Mouse (Mus musculus) thymus, adult 18-20 months (tissue): ENCODE measurements at regions not wholly inside any gene's neighbourhood (a gene's known extent, or its start where the extent isn't known, plus 50 kb on each side); places are given as distances from the start of the nearest gene placed in this dataset.

Experiments
- DNase-seq, 2 experiments: peaks; one replicate each; pipeline ENCODE4 v3.0.0; 2022; ENCODE audit warnings: mixed read lengths in 2 of 2

DNA sequence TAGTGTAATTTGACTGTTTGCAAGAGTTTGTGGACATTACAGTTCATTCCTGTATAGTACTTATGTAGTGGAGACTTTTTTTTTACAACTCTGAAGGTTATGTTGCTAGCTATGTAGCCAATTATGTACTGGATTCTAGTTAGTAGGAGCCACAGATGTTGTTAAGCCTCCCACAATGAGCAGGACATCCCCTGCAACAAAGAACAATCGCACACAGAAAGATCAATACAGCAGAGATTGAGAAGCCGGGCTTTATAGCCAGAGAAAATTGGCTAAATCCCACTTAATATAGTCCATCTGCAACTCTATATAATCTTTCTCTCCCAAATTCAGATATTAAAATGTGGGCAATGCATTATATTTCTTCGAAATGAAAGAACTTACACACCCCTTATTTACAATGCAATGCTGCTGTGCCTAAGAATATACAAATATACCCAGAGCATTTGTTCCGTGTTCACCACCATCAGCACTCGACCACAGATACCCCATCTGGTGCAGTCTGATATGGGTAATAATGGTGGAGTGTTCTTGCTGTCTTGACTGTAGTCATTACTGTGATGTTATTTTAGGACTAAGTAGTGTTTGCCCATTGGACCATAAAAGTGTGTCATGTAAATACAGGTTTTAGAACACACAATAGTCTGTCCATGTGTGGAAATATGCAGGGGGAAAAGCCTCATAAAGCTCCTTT lies 1351.9 kb upstream of the Zeb2 start:
- no peak for DNase-seq

DNA sequence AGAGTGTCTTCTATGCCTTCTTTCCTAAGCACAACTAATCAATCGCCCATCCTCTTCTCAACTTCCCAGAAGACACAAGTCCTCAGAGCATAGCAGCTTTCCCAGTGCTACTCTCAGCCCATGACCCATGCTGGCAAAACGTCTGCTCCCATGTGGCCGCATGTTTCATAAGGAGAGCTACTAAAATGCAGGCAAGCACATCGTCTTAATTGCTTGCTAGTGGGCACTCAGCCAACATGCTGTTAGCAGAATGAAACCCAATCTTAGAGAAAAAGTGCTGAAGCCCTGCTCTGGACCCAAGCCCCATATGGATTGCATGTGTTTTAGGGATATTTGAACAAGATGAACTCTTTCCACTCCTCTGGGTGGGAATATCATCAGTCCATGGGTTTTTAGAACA lies 1348.2 kb upstream of the Zeb2 start:
- DNase-seq = no peak

DNA sequence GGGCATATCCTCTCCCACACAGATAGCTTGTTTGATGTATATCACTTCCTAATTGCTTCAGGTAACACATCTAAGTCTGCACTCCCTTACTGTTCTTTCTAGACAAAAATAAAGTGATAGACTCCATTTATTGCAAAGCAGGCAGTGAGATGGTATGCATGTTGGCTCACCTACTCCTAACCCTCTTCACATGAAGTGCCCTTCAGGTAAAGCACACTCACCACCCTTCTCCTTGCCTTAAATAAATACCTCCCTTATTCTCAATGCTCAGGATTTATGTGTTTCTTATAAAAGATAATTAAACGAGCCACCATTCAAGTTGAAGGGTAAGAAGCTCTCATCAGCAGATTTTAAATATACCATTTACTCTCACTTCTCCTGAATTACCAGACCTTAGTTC lies 1347.7 kb upstream of the Zeb2 start:
- no peak for DNase-seq

DNA sequence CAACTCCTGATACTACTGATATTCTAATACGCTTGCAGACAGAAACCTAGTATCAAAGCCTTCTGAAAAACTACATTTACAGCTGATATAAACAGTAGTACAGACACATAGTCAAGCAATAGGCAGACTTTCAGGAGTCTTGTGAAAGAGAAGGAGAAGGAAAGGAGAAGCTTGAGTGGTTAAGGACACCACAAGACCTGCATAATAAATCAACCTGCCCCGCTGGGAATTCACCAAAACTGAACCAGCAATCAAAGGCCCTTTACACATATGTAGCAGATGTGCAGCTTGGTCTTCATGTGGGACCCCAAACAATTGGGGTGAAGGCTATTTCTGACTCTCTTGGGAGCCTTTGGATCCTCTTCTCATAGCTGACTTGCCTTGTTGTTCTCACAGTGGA lies 1345.5 kb upstream of the Zeb2 start:
- DNase-seq = no peak

DNA sequence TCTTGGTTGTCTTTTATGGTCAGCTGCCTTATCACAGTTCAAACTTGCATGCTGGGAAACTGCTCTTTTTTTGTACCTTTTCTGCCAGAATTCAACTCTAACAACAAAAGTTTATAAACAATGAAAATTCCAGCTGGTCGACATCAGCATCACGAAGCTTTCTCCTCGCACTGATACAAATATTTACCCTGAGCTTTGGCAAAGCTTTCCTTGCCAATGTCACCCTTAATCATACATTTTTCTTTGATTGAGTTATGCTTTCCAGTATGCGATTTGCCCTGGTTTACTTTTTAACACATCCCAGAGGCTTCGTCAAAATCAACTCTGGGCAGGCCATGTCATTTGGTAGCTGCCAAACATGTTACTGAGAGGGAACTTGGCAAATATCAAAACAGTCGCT lies 1333.5 kb upstream of the Zeb2 start:
- DNase-seq = no peak

DNA sequence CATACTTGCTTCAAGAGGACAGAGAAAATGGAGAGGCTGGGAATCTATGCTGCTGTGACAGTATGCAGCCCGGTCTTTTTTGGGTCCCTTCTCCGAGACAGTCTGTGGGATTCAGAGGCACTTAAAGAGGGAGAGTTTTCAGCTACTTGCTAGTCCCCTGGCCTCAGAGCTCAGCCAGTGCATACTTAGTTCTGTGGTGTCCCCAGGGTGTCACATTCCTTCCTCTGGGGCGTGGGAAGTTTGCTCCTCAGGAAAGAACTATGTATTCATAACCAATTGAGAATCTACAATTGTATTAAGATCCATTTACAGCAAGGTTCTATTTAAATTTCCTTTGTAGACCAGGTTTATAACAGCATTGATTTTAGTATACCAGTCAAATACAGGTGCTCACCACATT lies 1328.1 kb upstream of the Zeb2 start:
- DNase-seq = no peak

DNA sequence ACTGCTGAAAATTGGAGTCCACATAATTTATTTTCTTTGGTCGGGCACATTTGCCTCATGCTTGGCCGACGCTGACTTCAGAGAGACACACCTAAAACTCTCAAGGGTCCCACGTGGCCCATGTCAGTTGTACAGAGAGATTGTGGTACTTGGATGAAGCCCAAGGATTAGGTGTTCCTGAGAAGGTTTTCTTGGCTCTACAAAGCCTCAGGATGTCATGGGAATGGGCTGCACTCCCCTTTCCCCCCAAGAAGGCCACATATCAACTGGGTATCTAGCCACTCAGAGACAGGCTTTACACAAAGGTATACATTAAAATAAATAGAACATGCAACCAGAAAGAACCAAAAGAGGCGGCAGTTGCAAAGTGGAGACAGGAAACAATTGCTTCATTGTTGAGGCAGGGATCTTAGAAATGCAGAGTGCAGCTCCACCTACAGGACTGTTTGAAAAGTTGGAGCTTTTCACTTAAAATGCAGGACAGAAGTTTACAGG lies 1326.5 kb upstream of the Zeb2 start:
- DNase-seq = no peak

DNA sequence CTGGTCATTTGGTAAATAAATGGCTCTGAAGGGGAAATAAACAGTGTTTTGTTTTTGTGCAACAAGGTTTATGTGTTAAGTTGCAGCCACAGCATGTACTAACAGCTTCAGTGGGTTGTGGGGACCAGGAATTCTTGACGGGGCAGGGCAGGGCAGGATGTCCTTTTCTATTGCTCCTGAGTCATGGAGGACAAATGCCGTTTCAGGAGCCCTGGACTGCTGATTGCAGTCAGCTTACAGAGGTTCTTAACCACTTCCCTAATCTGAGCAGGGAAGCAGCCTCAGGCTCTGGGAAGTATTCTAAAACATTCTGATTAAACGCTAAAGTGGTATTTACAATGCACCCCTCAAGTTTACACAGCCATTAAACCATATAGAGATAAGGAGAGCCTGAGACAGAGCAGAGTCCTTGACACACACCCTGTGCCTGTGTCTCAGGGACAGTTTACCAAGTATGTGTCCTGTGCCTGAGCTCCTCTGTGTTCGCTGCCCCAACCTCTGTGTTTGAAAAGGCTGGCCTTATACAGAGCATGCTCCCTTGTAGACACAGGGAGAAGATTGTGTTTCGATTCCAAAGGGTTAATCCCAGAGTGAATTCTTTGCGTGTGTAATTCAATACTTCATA lies 1326.0 kb upstream of the Zeb2 start:
- no peak for DNase-seq

DNA sequence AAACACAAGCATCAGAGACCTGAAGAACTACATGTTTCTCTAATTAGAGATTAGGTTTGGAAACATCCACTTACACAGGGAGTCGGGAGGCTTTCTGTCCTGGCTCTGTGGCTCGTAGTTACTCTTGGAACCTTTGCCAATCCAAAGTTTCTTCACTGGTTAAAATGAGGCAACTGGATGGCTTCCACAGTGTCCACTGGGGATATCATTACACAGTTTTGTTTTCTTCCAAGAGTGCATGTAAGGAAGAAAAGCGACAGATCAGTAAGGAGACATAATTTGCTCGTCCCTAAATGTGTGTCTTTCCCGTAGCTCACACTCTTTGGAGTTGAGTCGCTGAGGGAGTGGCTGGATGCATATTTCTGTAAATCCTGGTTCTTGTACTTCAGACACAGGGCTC lies 1325.4 kb upstream of the Zeb2 start:
- DNase-seq = no peak

DNA sequence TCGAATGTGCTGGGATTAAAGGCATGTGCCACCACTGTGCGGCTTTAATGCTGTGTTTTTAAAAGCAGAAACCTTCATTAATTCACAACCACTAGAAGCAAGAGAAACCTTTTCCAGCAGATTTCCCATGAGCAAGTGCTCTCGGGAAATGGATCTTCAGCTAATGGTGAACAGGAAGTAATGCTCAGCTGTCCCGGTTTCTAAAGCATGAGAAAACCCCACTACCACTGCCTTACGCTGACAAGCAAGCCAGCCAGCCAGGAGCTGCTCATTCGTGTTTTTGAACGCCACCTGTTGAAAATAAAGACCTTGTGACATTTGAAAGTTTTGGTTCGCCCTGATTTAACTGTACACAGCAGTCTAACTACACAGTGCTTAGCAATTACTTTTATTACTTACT lies 1324.7 kb upstream of the Zeb2 start:
- DNase-seq = no peak

DNA sequence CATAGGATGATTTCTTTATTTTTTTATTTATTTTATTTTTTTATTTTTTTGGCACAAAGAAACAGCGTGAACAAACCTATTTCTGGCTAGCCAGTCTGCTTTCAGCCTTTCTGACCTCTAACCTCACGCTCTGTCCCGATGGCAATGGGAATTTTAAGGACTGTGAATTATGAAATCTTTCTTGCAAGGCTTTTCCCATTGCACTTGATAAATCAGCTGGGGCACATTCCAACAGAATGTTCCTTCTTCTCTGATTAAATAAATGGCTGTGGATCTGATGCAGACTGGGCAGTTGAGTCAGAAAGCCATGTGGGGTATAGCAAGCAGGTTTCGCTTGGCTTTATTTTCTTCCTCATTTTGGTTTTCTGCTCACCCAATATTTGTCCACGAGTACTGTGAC lies 1324.2 kb upstream of the Zeb2 start:
- no peak for DNase-seq

DNA sequence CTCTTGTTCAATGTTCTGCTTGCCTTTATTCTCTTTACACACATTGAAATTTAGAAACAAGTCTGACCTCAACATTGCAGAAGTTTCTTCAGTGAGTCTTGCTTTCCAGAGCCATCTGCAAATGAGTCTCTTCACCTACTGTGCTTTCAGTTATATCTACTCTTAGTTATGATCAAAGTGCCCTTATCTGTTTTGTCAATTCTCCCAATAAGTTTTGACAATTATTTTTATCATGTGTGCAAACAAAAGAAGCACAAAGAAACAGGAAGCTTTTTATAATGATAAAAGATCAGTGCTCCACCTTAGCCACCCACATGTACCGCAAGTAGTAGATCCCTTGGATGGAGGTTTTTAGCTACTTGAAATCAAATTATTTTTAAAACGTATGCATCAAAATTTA lies 1322.8 kb upstream of the Zeb2 start:
- DNase-seq = no peak

DNA sequence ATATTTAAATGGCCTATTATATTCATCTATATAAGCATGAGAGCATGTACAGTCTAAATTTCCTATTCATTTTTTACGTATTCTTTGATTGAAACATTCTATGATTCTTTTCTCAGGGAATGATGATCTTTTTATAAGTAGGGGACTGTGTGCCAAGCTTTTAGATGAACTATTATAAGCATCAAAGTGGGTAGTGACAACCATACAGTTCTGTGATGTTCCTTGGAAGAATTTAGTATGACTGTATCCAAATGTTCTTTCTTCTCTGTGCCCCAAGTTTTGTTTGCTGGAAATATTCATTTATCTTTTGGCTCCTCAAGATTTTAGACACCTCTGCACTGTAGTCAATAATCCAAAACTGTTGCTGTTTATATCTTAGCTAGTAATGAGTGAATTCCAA lies 1301.1 kb upstream of the Zeb2 start:
- no peak for DNase-seq

DNA sequence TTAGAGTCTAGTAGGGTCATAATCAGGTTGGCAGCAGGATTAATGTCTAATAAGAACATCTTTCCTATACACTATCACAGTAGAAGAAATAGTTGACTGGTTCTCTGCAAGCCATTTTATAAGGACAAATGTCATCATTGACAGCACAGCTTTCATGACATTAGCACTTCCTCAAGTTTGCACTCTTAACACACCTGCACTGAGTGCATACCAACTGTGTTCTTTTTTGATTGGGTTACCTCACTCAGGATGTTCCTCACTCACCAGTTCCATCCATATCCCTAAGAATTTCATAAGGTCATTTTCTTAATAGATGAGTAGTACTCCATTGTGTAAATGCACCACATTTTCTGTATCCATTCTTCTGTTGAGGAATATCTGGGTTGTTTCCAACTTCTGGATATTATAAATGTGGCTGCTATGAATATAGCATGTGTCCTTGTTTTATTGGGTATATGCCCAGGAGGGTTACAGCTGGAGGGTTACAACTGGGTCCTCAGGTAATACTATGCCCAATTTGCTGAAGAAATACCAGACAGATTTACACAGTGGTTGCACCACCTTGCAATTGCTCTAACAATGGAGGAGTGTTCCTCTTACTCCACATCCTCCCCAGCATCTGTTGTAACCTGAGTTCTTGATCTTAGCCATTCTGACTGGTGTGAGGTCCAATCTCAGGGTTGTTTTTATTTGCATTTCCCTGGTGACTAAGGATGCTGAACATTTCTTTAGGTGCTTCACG lies 1285.3 kb upstream of the Zeb2 start:
- DNase-seq = no peak

DNA sequence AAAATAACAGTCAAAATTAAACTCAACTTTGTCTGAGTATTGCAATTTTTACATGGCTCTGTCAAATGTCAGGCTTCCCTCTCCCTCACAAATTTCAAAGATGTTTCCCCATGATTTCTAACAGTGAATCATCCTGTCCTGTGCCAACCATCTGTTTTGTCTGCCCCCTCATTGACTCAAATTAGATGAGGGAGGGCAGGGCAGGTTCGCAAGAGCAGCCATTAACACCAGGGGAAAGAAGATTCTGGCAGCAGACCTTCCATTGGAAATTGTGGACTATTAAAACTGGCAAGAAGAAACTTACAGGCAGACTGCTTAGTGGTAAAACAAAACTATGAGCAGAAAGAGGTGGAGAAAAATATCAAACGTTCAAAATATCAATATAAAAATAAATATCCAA lies 1277.0 kb upstream of the Zeb2 start:
- DNase-seq = no peak

DNA sequence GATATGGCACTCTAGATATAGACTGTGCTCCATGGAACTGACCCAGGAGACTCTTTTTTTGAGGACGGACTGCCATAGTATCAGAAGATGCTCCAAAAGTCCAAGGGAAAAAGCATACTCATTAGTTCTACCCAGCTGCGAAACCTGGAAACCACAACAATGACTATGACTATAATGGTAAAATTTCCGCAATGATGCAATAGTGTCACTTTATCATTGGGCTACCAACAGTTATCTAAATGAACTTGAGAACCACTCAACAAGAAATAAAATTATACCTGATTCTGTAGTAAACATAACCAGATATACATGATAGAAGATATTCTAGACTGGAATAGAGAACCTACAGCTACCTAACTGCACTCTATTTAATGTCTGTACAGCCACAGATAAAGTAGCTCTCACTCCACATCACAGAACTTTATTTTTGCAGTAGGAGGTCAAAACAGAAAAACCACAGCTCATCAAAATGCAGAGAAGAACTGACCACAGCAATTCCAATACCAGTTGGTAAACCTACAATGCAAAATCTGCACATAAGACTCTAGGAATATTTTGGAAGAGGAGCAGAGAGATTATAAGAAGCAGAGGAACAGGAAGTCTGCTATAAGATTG lies 1255.8 kb upstream of the Zeb2 start:
- DNase-seq = no peak

DNA sequence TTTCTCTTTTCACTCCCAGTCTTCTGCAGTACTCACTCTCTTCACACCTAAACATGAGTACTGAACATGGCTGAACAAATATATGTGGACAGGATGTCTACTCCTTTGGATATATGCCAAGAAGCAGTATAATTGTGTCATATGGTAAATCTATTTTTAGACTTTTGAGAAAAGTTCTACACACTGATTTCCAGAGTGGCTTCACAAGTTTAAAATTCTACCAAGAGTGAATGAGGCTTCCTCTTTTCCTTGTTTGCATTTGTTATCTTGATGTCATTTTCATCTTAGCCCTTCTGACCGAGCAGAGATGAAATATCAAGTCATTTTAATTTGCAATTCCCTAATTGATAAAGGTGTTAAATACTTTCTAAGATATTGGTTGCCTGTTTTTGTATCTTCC lies 1254.6 kb upstream of the Zeb2 start:
- no peak for DNase-seq

DNA sequence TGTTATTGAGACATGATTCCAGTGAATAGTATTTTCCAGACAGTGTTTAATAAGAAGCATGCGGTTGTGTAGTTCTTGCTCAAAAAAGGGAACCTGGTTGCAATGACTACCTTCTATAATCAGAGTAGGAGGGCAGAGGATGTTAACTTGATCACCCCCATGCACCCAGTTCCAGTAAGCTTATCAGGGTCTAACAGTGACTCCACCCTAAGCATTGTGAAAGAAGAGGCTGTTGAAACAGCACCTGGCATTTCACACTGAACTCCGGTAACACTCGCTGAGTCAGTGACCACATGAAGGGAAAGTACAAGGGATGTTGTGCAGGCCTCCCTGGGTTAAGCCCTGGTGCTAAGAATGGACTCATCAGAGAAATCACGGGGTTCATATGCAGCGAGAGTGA lies 1253.8 kb upstream of the Zeb2 start:
- DNase-seq = peak in 1 of 2 experiments; percentile 10

DNA sequence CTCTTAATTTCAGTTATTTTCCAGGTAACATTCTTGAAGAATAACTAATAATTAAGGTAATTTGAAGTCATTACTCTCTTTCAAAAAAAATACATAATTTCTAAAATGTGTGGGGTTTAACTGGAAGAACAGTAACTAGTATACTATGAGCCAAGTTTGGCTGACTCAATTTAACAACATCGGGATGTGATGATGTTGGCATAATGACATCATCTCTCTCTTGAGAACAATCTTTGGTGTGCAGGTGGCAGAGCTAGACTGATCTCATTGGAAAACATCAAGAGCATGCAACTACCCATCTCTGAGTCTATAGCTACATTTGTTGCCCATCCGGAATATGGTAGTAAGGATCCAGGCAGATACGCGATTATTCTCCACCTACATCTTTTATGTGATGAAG lies 1251.7 kb upstream of the Zeb2 start:
- no peak for DNase-seq

DNA sequence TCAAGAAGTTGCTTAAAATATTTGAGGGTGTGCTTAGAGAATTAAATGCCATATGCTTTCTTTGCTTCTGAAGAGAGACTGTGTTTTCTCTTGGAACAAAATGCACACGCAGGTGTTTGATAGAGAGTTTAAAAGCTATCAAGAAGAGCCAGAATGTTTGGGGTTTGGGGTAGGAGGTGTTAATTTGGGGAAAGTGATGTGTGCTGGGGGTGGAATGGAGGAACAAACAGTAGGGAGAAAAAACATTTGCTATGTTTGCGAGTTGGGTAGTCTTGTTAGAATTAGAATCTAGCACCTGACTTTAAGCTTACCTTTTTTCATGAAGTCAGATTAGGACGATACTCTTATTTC lies 1248.9 kb upstream of the Zeb2 start:
- DNase-seq = no peak

DNA sequence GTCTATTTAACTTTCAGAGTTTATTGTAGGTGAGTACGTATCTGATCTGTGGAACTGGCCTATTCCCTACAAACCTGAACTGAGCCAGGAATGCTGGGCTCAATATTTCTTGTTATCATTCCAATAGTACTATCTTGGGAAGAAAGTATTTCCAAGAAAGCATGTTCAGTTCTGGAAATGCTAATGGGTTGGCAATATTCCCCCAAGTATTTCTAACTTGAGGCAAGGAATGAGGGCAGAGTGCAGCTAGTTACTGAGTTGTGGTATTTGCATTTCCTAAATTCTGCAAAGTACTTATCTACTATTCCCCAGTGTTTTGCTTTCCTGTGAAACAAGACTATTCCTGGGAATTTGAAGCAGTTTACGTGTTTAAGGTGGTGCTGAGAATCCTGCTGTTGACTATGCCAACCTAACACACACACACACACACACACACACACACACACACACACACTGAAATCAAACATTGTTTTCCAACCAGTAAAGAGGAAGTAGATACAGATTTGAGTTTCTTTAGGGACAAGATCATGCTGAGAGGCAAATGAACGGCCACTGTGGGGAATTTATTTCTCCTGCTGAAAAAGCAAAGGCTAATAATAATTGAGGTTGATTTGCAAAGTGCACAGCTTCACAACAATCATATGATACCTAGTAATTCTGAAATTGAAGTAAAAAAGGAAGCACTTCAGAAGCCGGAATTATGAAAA lies 1248.4 kb upstream of the Zeb2 start:
- DNase-seq = no peak

DNA sequence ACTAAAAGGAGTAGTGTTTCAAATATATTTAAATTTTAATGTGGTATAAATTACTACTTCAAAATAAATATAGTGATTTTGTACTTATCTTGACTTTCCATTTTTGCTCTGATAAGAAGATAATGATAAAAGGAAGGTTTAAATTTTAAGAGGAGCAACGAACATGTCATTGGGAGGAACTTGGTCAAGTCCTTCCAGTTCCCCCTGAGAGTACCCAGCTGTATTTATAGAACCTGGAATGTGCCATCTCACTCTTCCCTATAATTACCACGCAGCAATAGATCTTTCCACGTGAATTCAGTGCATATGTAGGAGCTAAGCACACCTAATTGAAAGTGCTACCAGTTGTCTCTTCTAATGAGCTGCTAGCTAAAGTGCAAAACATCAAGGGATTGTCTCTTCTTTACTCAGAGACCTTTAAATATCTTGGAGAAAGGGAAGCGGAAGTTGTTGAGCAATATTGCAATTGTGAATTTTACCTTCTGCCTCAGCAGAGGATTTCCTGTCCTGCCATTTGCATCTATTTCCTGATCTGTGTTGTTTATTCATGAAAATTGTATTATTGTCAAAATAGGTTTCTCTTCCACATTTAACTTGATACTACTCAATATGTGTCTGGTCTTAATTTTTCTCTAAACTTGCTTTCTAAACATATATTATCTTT lies 1243.0 kb upstream of the Zeb2 start:
- no peak for DNase-seq

DNA sequence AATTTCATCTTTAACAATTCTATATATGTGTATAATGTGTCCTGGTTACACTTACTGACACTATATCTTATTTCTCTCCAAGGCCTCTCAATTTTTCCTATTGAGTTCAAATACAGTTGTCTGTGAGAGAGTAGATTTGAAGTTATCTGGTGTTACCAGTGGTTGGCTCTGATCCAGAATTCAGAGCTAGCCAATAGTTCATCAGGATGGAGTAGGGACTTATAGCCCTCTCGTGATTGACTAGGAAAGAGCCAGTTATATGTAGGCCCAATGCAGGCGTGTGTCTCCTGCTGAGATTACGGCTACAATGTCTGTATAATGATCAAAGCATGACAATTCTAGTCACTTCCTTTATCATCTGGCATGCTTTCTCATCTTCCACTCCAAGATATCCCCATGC lies 1241.0 kb upstream of the Zeb2 start:
- no peak for DNase-seq
